8 mouse cellular contexts compared by ENCODE assay signal in the genomic region with DNA sequence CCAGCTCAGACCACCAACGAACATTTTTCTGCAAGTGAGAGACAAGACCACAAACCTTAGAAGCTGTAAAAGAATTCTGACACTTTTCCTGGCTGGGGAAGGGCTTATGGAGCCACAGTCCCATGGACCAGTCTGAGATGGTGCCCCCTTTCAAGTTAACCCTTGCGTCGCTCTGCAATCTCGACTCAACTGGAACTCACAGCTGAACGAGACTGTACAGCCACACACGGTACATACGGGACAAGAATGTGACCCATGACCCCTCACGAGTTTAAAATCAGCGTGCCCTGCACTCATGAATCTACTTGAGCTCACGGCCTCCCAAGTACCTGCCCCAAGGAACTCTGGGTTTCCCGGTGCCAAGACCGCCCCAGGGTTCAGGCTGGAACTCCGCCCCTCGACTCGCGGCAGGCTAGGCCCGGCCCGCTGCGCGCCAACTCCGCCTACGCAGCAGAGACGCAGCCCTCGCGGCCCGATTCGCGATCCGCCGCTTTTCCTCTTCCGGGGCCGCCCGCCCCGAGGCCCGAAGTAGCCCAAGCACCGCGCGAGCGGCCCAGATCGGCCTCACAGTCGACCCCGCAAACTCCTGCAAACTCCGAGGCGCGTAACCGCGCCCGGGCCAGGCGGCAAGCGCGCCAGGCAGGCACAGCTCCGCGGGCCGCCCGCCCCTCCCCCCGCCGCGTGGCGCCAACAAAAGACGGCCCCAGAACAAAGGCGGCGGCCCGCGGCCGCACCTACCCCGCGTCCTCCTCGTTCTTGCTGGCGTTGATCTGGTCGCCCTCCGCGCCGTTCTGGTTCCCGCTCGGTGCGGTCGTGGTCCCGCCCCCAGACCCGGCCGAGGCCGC. TPM values are rescaled to one million over a fixed set of nuclear protein-coding genes. Genes with fewer than 3 reads are reported as not detected.
A peak's percentile ranks its signal among the peaks of the same experiment; 100 is the strongest.
DNase-seq lines count a peak whose midpoint lies in the region.

No protein-coding gene starts in this region.

- H3K4me3 ChIP-seq in hindbrain, embryonic 10.5 days: peak overlapping the region; percentile 99

- WGBS in hindbrain, embryonic 10.5 days: under 1% methylated on average over 81 of the region's 81 CpGs

- H3K9me3 ChIP-seq in hindbrain, embryonic 10.5 days: no peaks in the 10 kb centered on the region

- H3K36me3 ChIP-seq in hindbrain, embryonic 10.5 days: peaks cover 51% of the 10 kb centered on the region

- H3K27me3 ChIP-seq in hindbrain, embryonic 10.5 days (ENCODE audit: insufficient read depth, poor library complexity, severe bottlenecking): no peaks in the 10 kb centered on the region

- peak overlapping the region; percentile 100 for H3K27ac ChIP-seq in hindbrain, embryonic 10.5 days

- peak; percentile 95 for DNase-seq in MN1 (ENCODE audit: low spot score)
- peak; percentile 66 for DNase-seq in cerebellum, adult 8-10 months
- DNase-seq in forelimb bud, embryonic 11.5 days (ENCODE audit: low read depth, low spot score): peak; percentile 74
- DNase-seq in hindbrain, embryonic 10.5 days (ENCODE audit: low spot score): peak; percentile 77
- DNase-seq in layer of hippocampus, postnatal 14 days (ENCODE audit: low spot score in 2 of 2): peak; percentile 77 to 83
- DNase-seq in lung, postnatal 25 days (ENCODE audit: low spot score): peak; percentile 94
- peak; percentile 80 for DNase-seq in retina, embryonic 14.5 days (ENCODE audit: low spot score)
- peak; percentile 90 for DNase-seq in thymus, postnatal 4 days

- H3K4me1 ChIP-seq in hindbrain, embryonic 10.5 days (replicated peaks): peaks cover 51% of the 10 kb centered on the region

RNA-seq across cellular contexts. Expression of a gene that starts 0.8 kb away (rescaled TPM):
- 607 and 630 TPM in 2 replicates for polyA plus RNA-seq in hindbrain, embryonic 10.5 days (2016; fragmentation: Nextera tagmentation; extraction: Ambion mirVana)
- 100 to 1,000 TPM; 166 to 174 TPM for total RNA-seq in layer of hippocampus, postnatal 14 days (2021)

RNA-seq across cellular contexts. Expression of a gene that starts 13.7 kb away (rescaled TPM):
- polyA plus RNA-seq in hindbrain, embryonic 10.5 days (2016; fragmentation: Nextera tagmentation; extraction: Ambion mirVana): 209 and 250 TPM in 2 replicates
- 10 to 100 TPM; 50.1 to 53.0 TPM for total RNA-seq in layer of hippocampus, postnatal 14 days (2021)

RNA-seq across cellular contexts. Expression of a gene that starts 21.3 kb away (rescaled TPM):
- 13.5 and 14.6 TPM in 2 replicates for polyA plus RNA-seq in hindbrain, embryonic 10.5 days (2016; fragmentation: Nextera tagmentation; extraction: Ambion mirVana)
- 10 to 100 TPM in 1 of 2 experiments, 1 to 10 TPM in 1; 9.1 to 11.7 TPM for total RNA-seq in layer of hippocampus, postnatal 14 days (2021)

RNA-seq across cellular contexts. Expression of a gene that starts 29.9 kb away (rescaled TPM):
- 38.9 and 45.6 TPM in 2 replicates for polyA plus RNA-seq in hindbrain, embryonic 10.5 days (2016; fragmentation: Nextera tagmentation; extraction: Ambion mirVana)
- 10 to 100 TPM; 60.5 to 65.1 TPM for total RNA-seq in layer of hippocampus, postnatal 14 days (2021)

RNA-seq across cellular contexts. Expression of a gene that starts 44.8 kb away (rescaled TPM):
- polyA plus RNA-seq in hindbrain, embryonic 10.5 days (2016; fragmentation: Nextera tagmentation; extraction: Ambion mirVana): 18.3 and 19.5 TPM in 2 replicates
- total RNA-seq in layer of hippocampus, postnatal 14 days (2021): 10 to 100 TPM; 11.4 to 12.1 TPM

Comparison
In these comparisons a context has a peak if more than half of its experiments do, and no peak if none do; other contexts are left out.
1. Peak in every context shown above with its lines: DNase-seq, H3K4me3 ChIP-seq and H3K27ac ChIP-seq.